Mouse (Mus musculus): ENCODE measurements at regions not wholly inside any gene's neighbourhood (a gene's known extent, or its start where the extent isn't known, plus 50 kb on each side); places are given as distances from the start of the nearest gene placed in this dataset.
A peak's percentile ranks its signal among the peaks of the same experiment; 100 is the strongest.

DNA sequence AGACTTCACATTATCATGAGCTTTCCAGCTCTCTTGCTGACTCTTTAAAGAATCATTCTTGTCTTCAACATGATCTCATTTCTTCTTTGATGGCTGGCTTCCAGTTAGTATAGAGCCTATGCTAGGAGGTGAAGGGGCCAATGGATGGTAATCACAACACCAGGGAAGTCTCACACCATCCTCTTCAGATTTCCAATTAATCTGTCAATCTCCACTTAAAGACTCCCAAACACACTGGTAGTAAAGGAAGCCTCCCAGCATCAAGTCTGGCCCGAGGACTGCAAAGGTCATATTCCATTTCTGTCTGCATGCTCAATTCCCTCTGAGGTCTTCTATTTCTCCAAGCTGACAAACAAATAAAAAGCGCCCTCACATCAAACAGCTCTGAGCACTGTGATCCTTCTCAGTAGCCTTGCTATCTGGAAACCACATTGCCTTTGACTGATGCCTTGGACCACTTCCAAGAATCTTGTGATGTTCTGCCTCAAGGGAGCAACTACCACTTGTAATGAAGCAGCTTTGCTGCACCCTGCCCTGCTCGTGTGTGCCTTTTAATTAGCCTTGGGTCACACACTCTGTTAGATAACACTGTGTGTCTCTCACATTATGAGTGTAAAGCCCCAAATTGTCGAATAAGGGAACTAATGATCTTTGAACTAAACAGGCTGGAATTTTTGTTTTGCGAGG lies 629.0 kb upstream of the Cdh10 start:
- 39% methylated on average over 5 of the region's 5 CpGs for WGBS
- H3K27me3 ChIP-seq (ENCODE audit: insufficient read depth, low read length) = no peaks in the 10 kb centered on the region
- no peaks in the 10 kb centered on the region for H3K9me3 ChIP-seq (ENCODE audit: low read length)
- DNase-seq (ENCODE audit: low spot score) (peak; percentile 46), ATAC-seq (no peak)
- H3K9ac ChIP-seq (replicated peaks; ENCODE audit: low read length) = no peak overlapping the region
- no peak for TF ChIP-seq CTCF (IDR thresholded peaks at IDR 0.05; ENCODE audit: low read depth)
- no peak overlapping the region for H3K4me2 ChIP-seq (ENCODE audit: low read depth, low read length)
- no peaks in the 10 kb centered on the region for H3K36me3 ChIP-seq (ENCODE audit: insufficient read depth, low read length)
- no peaks in the 10 kb centered on the region for H3K4me1 ChIP-seq (ENCODE audit: insufficient read depth, low read length)
- no peak overlapping the region for H3K27ac ChIP-seq
- H3K4me3 ChIP-seq (ENCODE audit: low read length) = no peak overlapping the region

GRCm38 (mm10) chr15:18190490-18190889 lies 628.3 kb upstream of the Cdh10 start:
- Histone ChIP-seq H3K4me1 (ENCODE audit: insufficient read depth, low read length) (no peaks in the 10 kb centered on the region), H3K4me3 (ENCODE audit: low read length) (no peak overlapping the region), H3K27me3 (ENCODE audit: insufficient read depth, low read length) (no peaks in the 10 kb centered on the region), H3K27ac (no peak overlapping the region), H3K36me3 (ENCODE audit: insufficient read depth, low read length) (no peaks in the 10 kb centered on the region), H3K9me3 (ENCODE audit: low read length) (no peaks in the 10 kb centered on the region), H3K9ac (replicated peaks; ENCODE audit: low read length) (no peak overlapping the region), H3K4me2 (ENCODE audit: low read depth, low read length) (no peak overlapping the region)
- 93% methylated on average over 1 of the region's 1 CpGs for WGBS
- ATAC-seq (no peak), DNase-seq (ENCODE audit: low spot score) (no peak)
- TF ChIP-seq CTCF (IDR thresholded peaks at IDR 0.05; ENCODE audit: low read depth) = no peak

DNA sequence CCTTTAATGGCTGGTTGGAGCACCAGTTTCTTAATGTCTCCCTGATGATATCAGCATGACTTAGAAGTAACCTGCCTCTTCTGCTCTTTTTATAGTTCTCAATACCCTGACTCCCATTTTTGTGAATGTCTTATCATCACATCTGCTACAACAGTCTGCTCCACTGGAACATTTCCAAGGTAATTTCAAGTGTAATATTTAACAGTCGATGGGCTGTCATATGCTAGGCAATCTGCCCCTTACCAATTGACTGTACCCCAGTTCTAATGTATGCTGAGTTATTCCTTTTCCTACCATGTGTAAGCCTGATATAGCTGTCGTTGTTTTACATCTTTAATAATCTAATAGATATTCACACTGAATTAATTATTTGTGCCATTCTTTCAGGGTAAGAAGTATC lies 607.6 kb upstream of the Cdh10 start:
- H3K27ac ChIP-seq = no peak overlapping the region
- no peak overlapping the region for H3K4me3 ChIP-seq (ENCODE audit: low read length)
- DNase-seq (ENCODE audit: low spot score) (peak; percentile 12), ATAC-seq (no peak)
- no peaks in the 10 kb centered on the region for H3K27me3 ChIP-seq (ENCODE audit: insufficient read depth, low read length)
- H3K4me2 ChIP-seq (ENCODE audit: low read depth, low read length) = no peak overlapping the region
- WGBS = 60% methylated on average over 2 of the region's 2 CpGs
- TF ChIP-seq CTCF (IDR thresholded peaks at IDR 0.05; ENCODE audit: low read depth) = no peak
- H3K36me3 ChIP-seq (ENCODE audit: insufficient read depth, low read length) = no peaks in the 10 kb centered on the region
- H3K4me1 ChIP-seq (ENCODE audit: insufficient read depth, low read length) = no peaks in the 10 kb centered on the region
- no peak overlapping the region for H3K9ac ChIP-seq (replicated peaks; ENCODE audit: low read length)
- H3K9me3 ChIP-seq (ENCODE audit: low read length) = no peaks in the 10 kb centered on the region

DNA sequence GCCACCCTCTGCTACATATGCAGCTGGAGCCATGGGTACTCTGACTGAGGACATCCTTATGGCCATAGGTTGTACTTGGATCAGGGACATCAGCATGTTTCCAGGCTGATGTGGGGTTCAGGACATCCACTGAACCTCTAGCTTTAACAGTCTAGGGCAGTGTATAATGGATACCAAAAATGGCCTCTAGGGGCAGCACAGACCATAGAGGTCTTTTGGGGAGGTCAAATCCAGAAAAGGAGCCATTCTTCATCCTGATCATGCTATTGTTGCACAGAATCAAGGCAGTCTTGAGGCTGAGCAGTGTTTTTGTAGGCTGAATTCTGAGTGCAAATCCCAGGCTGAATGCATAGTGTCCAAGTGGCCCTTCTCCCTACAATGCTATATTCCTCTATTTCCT lies 598.8 kb upstream of the Cdh10 start:
- ATAC-seq (no peak), DNase-seq (ENCODE audit: low spot score) (no peak)
- no peaks in the 10 kb centered on the region for H3K9me3 ChIP-seq (ENCODE audit: low read length)
- H3K9ac ChIP-seq (replicated peaks; ENCODE audit: low read length) = no peak overlapping the region
- H3K4me1 ChIP-seq (ENCODE audit: insufficient read depth, low read length) = no peaks in the 10 kb centered on the region
- H3K27ac ChIP-seq = no peak overlapping the region
- H3K27me3 ChIP-seq (ENCODE audit: insufficient read depth, low read length) = no peaks in the 10 kb centered on the region
- no peak for TF ChIP-seq CTCF (IDR thresholded peaks at IDR 0.05; ENCODE audit: low read depth)
- H3K4me2 ChIP-seq (ENCODE audit: low read depth, low read length) = no peak overlapping the region
- no peak overlapping the region for H3K4me3 ChIP-seq (ENCODE audit: low read length)
- no peaks in the 10 kb centered on the region for H3K36me3 ChIP-seq (ENCODE audit: insufficient read depth, low read length)
